In the genomic region with DNA sequence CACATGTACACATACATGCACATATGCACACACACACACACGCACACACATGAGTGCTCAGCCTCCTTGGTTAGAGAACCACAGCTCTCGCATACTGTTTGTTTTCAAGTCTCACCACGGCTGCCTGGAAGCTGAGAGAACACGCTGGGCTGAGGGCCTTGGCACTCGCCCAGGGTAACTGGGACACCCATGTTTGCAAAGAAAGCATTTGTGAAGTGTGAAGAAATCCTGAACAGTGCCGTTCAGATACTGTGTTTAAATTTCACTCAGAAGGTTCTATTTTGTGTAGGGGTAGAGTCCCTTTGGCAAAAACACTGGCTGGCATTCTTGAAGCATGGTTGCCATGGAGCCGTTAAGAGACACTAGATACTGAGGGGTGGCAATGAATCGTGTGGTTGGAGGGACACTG, we compare ENCODE assay signal across 9 mouse cellular contexts.
A peak's percentile ranks its signal among the peaks of the same experiment; 100 is the strongest.
DNase-seq lines count a peak whose midpoint lies in the region; ATAC-seq lines count a peak whose summit lies in the region.
"Had no signal": no experiment of that assay in that cellular context is flagged by ENCODE, and none has a peak within 500 bp of the region (broad histone marks: within the 10 kb centered on the region; RNA-seq: fewer than 3 reads in every experiment).

No protein-coding gene starts in this region.

- H3K27me3 ChIP-seq in forebrain, embryonic 14.5 days (replicated peaks; ENCODE audit: control insufficient read depth, insufficient read depth, low read length): 0 out of 2 replicates have a peak, but pooled peaks cover 4% of the 10 kb centered on the region
- no peaks in the 10 kb centered on the region for H3K27me3 ChIP-seq in forebrain, embryonic 11.5 days (ENCODE audit: control insufficient read depth, insufficient read depth, low read length)
- H3K27me3 ChIP-seq in midbrain, embryonic 15.5 days (replicated peaks): 0 out of 2 replicates have a peak, but pooled peaks cover 7% of the 10 kb centered on the region

- H3K4me1 ChIP-seq in forebrain, embryonic 14.5 days (ENCODE audit: control insufficient read depth, insufficient read depth, low read length): peaks cover 28% of the 10 kb centered on the region
- no peaks in the 10 kb centered on the region for H3K4me1 ChIP-seq in forebrain, embryonic 11.5 days (replicated peaks; ENCODE audit: control insufficient read depth, insufficient read depth, low read length)
- peaks cover 25% of the 10 kb centered on the region for H3K4me1 ChIP-seq in midbrain, embryonic 15.5 days

- DNase-seq in forebrain, embryonic 14.5 days (ENCODE audit: low spot score): peak; percentile 91
- no peak for DNase-seq in forebrain, embryonic 11.5 days (ENCODE audit: low spot score)
- peak; percentile 62 to 85 for DNase-seq in layer of hippocampus, postnatal 14 days (ENCODE audit: low spot score in 2 of 2)
- DNase-seq in spleen, postnatal 4 days (ENCODE audit: low spot score in 2 of 2): no peak
- no peak for DNase-seq in natural killer cell, adult 2 months (ENCODE audit: low spot score in 2 of 2)

- peak; percentile 79 for ATAC-seq in forebrain, embryonic 14.5 days
- ATAC-seq in forebrain, embryonic 11.5 days (replicated peaks; ENCODE audit: low FRiP score): no peak
- peak; percentile 94 for ATAC-seq in frontal cortex, adult (ENCODE audit: low TSS enrichment)
- peak; percentile 63 for ATAC-seq in midbrain, embryonic 15.5 days (replicated peaks)
- no peak for ATAC-seq in megakaryocyte-erythroid progenitor cell, adult 5-6 weeks (replicated peaks; ENCODE audit: low FRiP score, low TSS enrichment, poor library complexity, severe bottlenecking)

- H3K36me3 ChIP-seq in forebrain, embryonic 14.5 days (ENCODE audit: control insufficient read depth, insufficient read depth, low read length): no peaks in the 10 kb centered on the region
- H3K36me3 ChIP-seq in forebrain, embryonic 11.5 days (ENCODE audit: control insufficient read depth, insufficient read depth, low read length): no peaks in the 10 kb centered on the region
- H3K36me3 ChIP-seq in midbrain, embryonic 15.5 days (replicated peaks): no peaks in the 10 kb centered on the region

- no peak overlapping the region for H3K9ac ChIP-seq in forebrain, embryonic 14.5 days (ENCODE audit: low read length)
- H3K9ac ChIP-seq in forebrain, embryonic 11.5 days (ENCODE audit: low read length): no peak overlapping the region
- H3K9ac ChIP-seq in midbrain, embryonic 15.5 days: no peak overlapping the region

- no peak overlapping the region for H3K27ac ChIP-seq in forebrain, embryonic 14.5 days (ENCODE audit: low read depth, low read length)
- no peak overlapping the region for H3K27ac ChIP-seq in forebrain, embryonic 11.5 days (ENCODE audit: low read depth, low read length)
- 0 out of 2 replicates have a peak overlapping the region, but pooled peaks have one; percentile 16 for H3K27ac ChIP-seq in midbrain, embryonic 15.5 days

- H3K4me2 ChIP-seq in forebrain, embryonic 14.5 days (ENCODE audit: low read length): no peak overlapping the region
- H3K4me2 ChIP-seq in forebrain, embryonic 11.5 days (ENCODE audit: low read depth, low read length, severe bottlenecking): no peak overlapping the region
- no peak overlapping the region for H3K4me2 ChIP-seq in midbrain, embryonic 15.5 days

- WGBS in forebrain, embryonic 14.5 days: 17% methylated on average over 8 of the region's 8 CpGs
- WGBS in forebrain, embryonic 11.5 days: 75% methylated on average over 8 of the region's 8 CpGs
- 39% methylated on average over 8 of the region's 8 CpGs for WGBS in midbrain, embryonic 15.5 days

- no peaks in the 10 kb centered on the region for H3K9me3 ChIP-seq in forebrain, embryonic 14.5 days (replicated peaks; ENCODE audit: control insufficient read depth, low read length)
- H3K9me3 ChIP-seq in forebrain, embryonic 11.5 days (ENCODE audit: control insufficient read depth, low read length): no peaks in the 10 kb centered on the region
- H3K9me3 ChIP-seq in midbrain, embryonic 15.5 days: no peaks in the 10 kb centered on the region

- no peak overlapping the region for H3K4me3 ChIP-seq in forebrain, embryonic 14.5 days (ENCODE audit: low read depth, low read length)
- H3K4me3 ChIP-seq in forebrain, embryonic 11.5 days (ENCODE audit: low read depth, low read length): no peak overlapping the region
- H3K4me3 ChIP-seq in midbrain, embryonic 15.5 days: no peak overlapping the region
- H3K4me3 ChIP-seq: myocyte had no signal

Comparison
In these comparisons a context has a peak if more than half of its experiments do, and no peak if none do; other contexts are left out.
1. ATAC-seq: peak in forebrain, embryonic 14.5 days (single experiment), frontal cortex, adult (single experiment) and midbrain, embryonic 15.5 days (single experiment); none in forebrain, embryonic 11.5 days (single experiment) and megakaryocyte-erythroid progenitor cell, adult 5-6 weeks (single experiment).
2. DNase-seq: peak in forebrain, embryonic 14.5 days (single experiment) and layer of hippocampus, postnatal 14 days (2 of 2); none in forebrain, embryonic 11.5 days (single experiment), spleen, postnatal 4 days (0 of 2) and natural killer cell, adult 2 months (0 of 2).